Mouse (Mus musculus): ENCODE data around the gene Mid1.
"Not testable (repeated sequence)": the region's sequence is repeated elsewhere in the genome, so short reads cannot be mapped to it uniquely, and the experiment has no call there.

GRCm38 (mm10) chrX:169985796-169986195, 300.8 kb downstream of the Mid1 start:
- not testable (repeated sequence) for TF ChIP-seq POLR2A, CTCF (IDR thresholded peaks at IDR 0.05; ENCODE audit: extremely low read depth, insufficient read depth, low read length)
